Mouse (Mus musculus): ENCODE results near the gene Sod3.

DNA sequence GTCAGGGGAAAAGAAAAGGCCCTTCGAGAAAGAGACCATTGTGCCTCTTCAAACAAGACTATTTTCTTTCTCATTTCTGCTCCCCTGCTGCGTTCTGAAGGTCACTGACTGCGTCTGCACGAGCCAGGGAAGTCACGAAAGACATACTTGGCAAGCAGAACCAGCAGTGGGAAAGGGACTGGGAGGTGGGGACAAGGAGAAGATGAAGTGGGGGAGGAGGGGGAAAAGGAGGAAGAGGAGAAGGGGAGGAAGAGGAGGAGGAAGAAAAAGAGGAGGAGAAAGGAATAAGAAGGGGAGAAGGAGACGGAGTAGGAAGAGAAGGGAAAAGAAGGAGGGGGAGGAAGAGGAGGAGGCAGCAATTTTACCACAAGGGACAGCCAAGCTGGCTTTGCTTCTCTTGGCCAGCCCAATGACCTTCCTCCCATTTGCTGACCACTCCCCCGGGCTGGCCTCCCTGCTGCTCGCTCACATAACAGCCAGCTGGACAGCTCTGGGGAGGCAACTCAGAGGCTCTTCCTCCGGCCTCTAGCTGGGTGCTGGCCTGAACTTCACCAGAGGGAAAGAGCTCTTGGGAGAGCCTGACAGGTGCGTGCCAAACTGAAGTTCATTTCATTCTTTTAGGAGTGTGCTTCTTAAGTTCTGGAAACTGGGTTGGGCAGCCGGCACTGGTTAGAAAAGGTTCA lies at the start of gene Sod3:
- no peak for TF ChIP-seq CTCF (IDR thresholded peaks at IDR 0.05; ENCODE audit: low read depth, low read length)
- no peak for TF ChIP-seq EP300 (IDR thresholded peaks at IDR 0.05; ENCODE audit: insufficient read depth, low read depth, low read length)

All from ES-Bruce4 (cell line).